Mouse (Mus musculus) thymus, adult 2 months (tissue): ENCODE data around the gene Hoxd4. TPM values are rescaled to one million over a fixed set of nuclear protein-coding genes. Genes with fewer than 3 reads are reported as not detected.

Experiments
- DNase-seq: peaks from one replicate; pipeline ENCODE4 v3.0.0; 2021
- H3K27ac ChIP-seq: fragments of 200-500 bp; 2 replicates; pipeline ENCODE4 v1.5.1; 2012; ENCODE audit warnings: low read length, control low read depth; ENCODE audit not compliant: control insufficient read depth, insufficient read depth
- H3K27me3 ChIP-seq: fragments of 200-500 bp; 2 replicates; pipeline ENCODE4 v1.6.1; 2012; ENCODE audit warnings: mild to moderate bottlenecking, low read length, moderate library complexity, mixed read lengths; ENCODE audit not compliant: control insufficient read depth, insufficient read depth
- H3K36me3 ChIP-seq: fragments of 200-500 bp; 2 replicates; pipeline ENCODE4 v1.6.1; 2012; ENCODE audit warnings: mild to moderate bottlenecking, low read length, moderate library complexity; ENCODE audit not compliant: control insufficient read depth, insufficient read depth
- H3K4me1 ChIP-seq: fragments of 200-500 bp; replicated peaks from 2 replicates; pipeline ENCODE4 v1.6.1; 2012; ENCODE audit warnings: low read length; ENCODE audit not compliant: control insufficient read depth, insufficient read depth
- H3K4me3 ChIP-seq: fragments of 200-500 bp; 2 replicates; pipeline ENCODE4 v1.5.1; 2012; ENCODE audit warnings: mild to moderate bottlenecking, low read length, control low read depth, moderate library complexity; ENCODE audit not compliant: control insufficient read depth, insufficient read depth
- CTCF ChIP-seq: fragments of 200-500 bp; IDR thresholded peaks from 2 replicates; pipeline ENCODE4 v1.5.1; 2012; ENCODE audit warnings: mild to moderate bottlenecking, control low read depth, low read length, moderate library complexity, borderline replicate concordance; ENCODE audit not compliant: control insufficient read depth, poor library complexity, insufficient read depth; ENCODE audit errors: extremely low read depth
- POLR2A ChIP-seq: fragments of 200-500 bp; IDR thresholded peaks from 2 replicates; pipeline ENCODE4 v1.6.1; 2012; ENCODE audit warnings: mild to moderate bottlenecking, low read length, control low read depth, moderate library complexity; ENCODE audit not compliant: control insufficient read depth, poor library complexity, insufficient read depth; ENCODE audit errors: extremely low read depth
- WGBS: fragments of 180-500 bp; shearing (Covaris S2); methylation state at CpG from one replicate; pipeline ENCODE4 v1.1.7; 2018; 5-methylcytosine and 5-hydroxymethylcytosine counted together
- polyA plus RNA-seq: library from polyadenylated mRNA; depleted of rRNA; stranded (reverse); fragments of >200 nt; gene quantifications from 2 replicates; pipeline ENCODE4 v1.2.3, GENCODE M21; 2012

The Hoxd4 gene
- polyA plus RNA-seq, 1 experiment = 2.3 TPM

- Histone ChIP-seq H3K36me3 (no peaks in the 10 kb centered on the region), H3K27ac (no peak overlapping the region), H3K4me1 (no peaks in the 10 kb centered on the region; the same call in 1 of the 2 replicates), H3K4me3 (no peak overlapping the region), H3K27me3 (peaks cover 12% of the 10 kb centered on the region; the same call in 1 of the 2 replicates)
- WGBS = 7% methylated on average over 45 of the region's 45 CpGs
- TF ChIP-seq POLR2A (no peak), CTCF (no peak)
- DNase-seq = no peak
Observed at GRCm38 (mm10) chr2:74752431-74753174, 40.9 kb downstream of the Hoxd4 start.

GRCm38 (mm10) chr2:74753175-74753523 is 41.4 kb downstream of the Hoxd4 start:
- TF ChIP-seq POLR2A = no peak
- H3K4me3 ChIP-seq = no peak overlapping the region
- H3K27me3 ChIP-seq = peaks cover 11% of the 10 kb centered on the region; the same call in 1 of the 2 replicates
- DNase-seq = no peak
- H3K36me3 ChIP-seq = no peaks in the 10 kb centered on the region
- H3K4me1 ChIP-seq = no peaks in the 10 kb centered on the region; the same call in 1 of the 2 replicates
- 3% methylated on average over 25 of the region's 25 CpGs for WGBS
- H3K27ac ChIP-seq = no peak overlapping the region

- Histone ChIP-seq H3K27me3 (peaks cover 11% of the 10 kb centered on the region; the same call in 1 of the 2 replicates), H3K36me3 (no peaks in the 10 kb centered on the region), H3K27ac (no peak overlapping the region), H3K4me3 (no peak overlapping the region), H3K4me1 (no peaks in the 10 kb centered on the region; the same call in 1 of the 2 replicates)
- no peak for DNase-seq
- TF ChIP-seq CTCF = no peak
- no peak for TF ChIP-seq POLR2A
- WGBS = 12% methylated on average over 5 of the region's 5 CpGs
Observed at GRCm38 (mm10) chr2:74753711-74754110, 42.0 kb downstream of the Hoxd4 start.

- no peak overlapping the region for H3K27ac ChIP-seq
- WGBS = 0% methylated on average over 1 of the region's 1 CpGs
- no peak for DNase-seq
- TF ChIP-seq POLR2A (no peak), CTCF (no peak)
- no peaks in the 10 kb centered on the region for H3K36me3 ChIP-seq
- H3K4me1 ChIP-seq = 0 out of 2 replicates have a peak, but pooled peaks cover 3% of the 10 kb centered on the region
- H3K4me3 ChIP-seq = no peak overlapping the region
- peaks cover 4% of the 10 kb centered on the region; the same call in 1 of the 2 replicates for H3K27me3 ChIP-seq
Observed at GRCm38 (mm10) chr2:74760146-74760545, 48.4 kb downstream of the Hoxd4 start.

- no peak for TF ChIP-seq CTCF
- no peak for TF ChIP-seq POLR2A
- H3K27me3 ChIP-seq = peaks cover 4% of the 10 kb centered on the region; the same call in 1 of the 2 replicates
- WGBS = 14% methylated on average over 13 of the region's 13 CpGs
- no peak overlapping the region for H3K27ac ChIP-seq
- DNase-seq = no peak
- 0 out of 2 replicates have a peak, but pooled peaks cover 3% of the 10 kb centered on the region for H3K4me1 ChIP-seq
- no peak overlapping the region for H3K4me3 ChIP-seq
- H3K36me3 ChIP-seq = no peaks in the 10 kb centered on the region
Observed at GRCm38 (mm10) chr2:74761941-74762340, 50.2 kb downstream of the Hoxd4 start.

- 2% methylated on average over 61 of the region's 61 CpGs for WGBS
- Histone ChIP-seq H3K4me1 (0 out of 2 replicates have a peak, but pooled peaks cover 3% of the 10 kb centered on the region), H3K27me3 (peaks cover 4% of the 10 kb centered on the region; the same call in 1 of the 2 replicates), H3K27ac (no peak within 1 kb of the TSS), H3K4me3 (no peak within 1 kb of the TSS), H3K36me3 (no peaks in the 10 kb centered on the region)
- TF ChIP-seq CTCF (no peak), POLR2A (no peak)
- DNase-seq = no peak
Observed at GRCm38 (mm10) chr2:74762522-74763244, 51.0 kb downstream of the Hoxd4 start, which contains the start of gene Hoxd1. Hoxd1 (plus strand) TSS chr2:74762980.
